Mouse (Mus musculus): ENCODE data around the gene Rcn3.

- TF ChIP-seq CTCF (IDR thresholded peaks at IDR 0.05; ENCODE audit: borderline replicate concordance, insufficient read depth, low read length) (no peak), POLR2A (IDR thresholded peaks at IDR 0.05; ENCODE audit: low read depth, low read length) (no peak)
Observed at GRCm38 (mm10) chr7:45100046-45100445, 8.0 kb upstream of the Rcn3 start.

All from embryonic fibroblast, embryonic 13.5 days (primary cell).